Mouse (Mus musculus) stomach, embryonic 15.5 days (tissue): ENCODE measurements around the gene Cep128. TPM values are rescaled to one million over a fixed set of nuclear protein-coding genes. Genes with fewer than 3 reads are reported as not detected.

Experiments
- ATAC-seq: fragments of 200-750 bp; cut with Nextera tagmentation; 2 replicates; pipeline ENCODE4 v1.8.0; 2017; ENCODE audit warnings: low read depth, moderate number of reproducible peaks, moderate TSS enrichment; ENCODE audit not compliant: insufficient read depth, low FRiP score
- H3K27ac ChIP-seq: fragments of 300-500 bp; sonication (generic); 2 replicates; pipeline ENCODE4 v1.5.1; 2015; ENCODE audit warnings: mild to moderate bottlenecking, inconsistent platforms
- H3K27me3 ChIP-seq: fragments of 300-500 bp; sonication (generic); replicated peaks from 2 replicates; pipeline ENCODE4 v1.6.1; 2015; ENCODE audit warnings: inconsistent platforms
- H3K36me3 ChIP-seq: fragments of 300-500 bp; sonication (generic); 2 replicates; pipeline ENCODE4 v1.6.1; 2015; ENCODE audit warnings: inconsistent platforms
- H3K4me1 ChIP-seq: fragments of 300-500 bp; sonication (generic); 2 replicates; pipeline ENCODE4 v1.6.1; 2015; ENCODE audit warnings: inconsistent platforms
- H3K4me2 ChIP-seq: fragments of 300-500 bp; sonication (generic); 2 replicates; pipeline ENCODE4 v1.6.1; 2015; ENCODE audit warnings: mild to moderate bottlenecking, inconsistent platforms
- H3K4me3 ChIP-seq: fragments of 300-500 bp; sonication (generic); replicated peaks from 2 replicates; pipeline ENCODE4 v1.5.1; 2015; ENCODE audit warnings: inconsistent platforms
- H3K9ac ChIP-seq: fragments of 300-500 bp; sonication (generic); 2 replicates; pipeline ENCODE4 v1.6.1; 2015; ENCODE audit warnings: inconsistent platforms
- H3K9me3 ChIP-seq: fragments of 300-500 bp; sonication (generic); 2 replicates; pipeline ENCODE4 v1.6.1; 2016; ENCODE audit warnings: inconsistent platforms
- WGBS: fragments of 180-500 bp; shearing (Covaris S2); methylation state at CpG from one replicate; pipeline ENCODE4 v1.1.7; 2015; 5-methylcytosine and 5-hydroxymethylcytosine counted together
- polyA plus RNA-seq: library from polyadenylated mRNA; unstranded; fragments of >200 nt; fragmentation: Nextera tagmentation; extraction: Ambion mirVana; gene quantifications from 2 replicates; pipeline ENCODE4 v1.2.1, GENCODE M21; 2015

Gene Cep128
- polyA plus RNA-seq, 1 experiment from 2014 or later = 8.4 TPM

- ATAC-seq = no peak
- no peaks in the 10 kb centered on the region for H3K4me1 ChIP-seq
- H3K9me3 ChIP-seq = no peaks in the 10 kb centered on the region
- no peaks in the 10 kb centered on the region for H3K27me3 ChIP-seq
- H3K9ac ChIP-seq = no peak overlapping the region
- no peaks in the 10 kb centered on the region for H3K36me3 ChIP-seq
- H3K4me3 ChIP-seq = no peak overlapping the region
- WGBS = 88% methylated on average over 6 of the region's 6 CpGs
- no peak overlapping the region for H3K4me2 ChIP-seq
- H3K27ac ChIP-seq = no peak overlapping the region
Measured at GRCm38 (mm10) chr12:91254831-91255230, 129.4 kb downstream of the Cep128 start.

DNA sequence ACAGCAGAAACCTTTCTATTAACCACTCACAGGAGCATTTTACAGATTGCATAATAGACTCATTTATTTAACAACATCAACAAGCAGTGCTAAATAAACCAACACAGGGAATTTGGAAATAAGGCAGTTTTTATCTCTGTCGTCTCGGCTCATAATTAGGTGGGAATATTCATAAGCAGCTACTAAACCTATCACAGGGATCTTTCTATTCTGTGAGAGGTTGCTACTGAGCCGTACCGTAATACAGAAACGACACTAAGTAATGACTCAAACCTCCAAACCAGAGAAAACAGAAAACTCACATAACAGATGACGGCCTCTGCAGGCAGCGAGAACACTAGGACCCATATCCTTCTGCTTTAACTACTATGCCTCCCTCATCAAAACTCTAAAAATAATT, 163.6 kb downstream of the Cep128 start:
- Histone ChIP-seq H3K27me3 (no peaks in the 10 kb centered on the region), H3K4me3 (no peak overlapping the region), H3K9ac (no peak overlapping the region), H3K36me3 (no peaks in the 10 kb centered on the region), H3K27ac (no peak overlapping the region), H3K4me1 (no peaks in the 10 kb centered on the region), H3K9me3 (no peaks in the 10 kb centered on the region), H3K4me2 (no peak overlapping the region)
- ATAC-seq = no peak
- 93% methylated on average over 7 of the region's 7 CpGs for WGBS

DNA sequence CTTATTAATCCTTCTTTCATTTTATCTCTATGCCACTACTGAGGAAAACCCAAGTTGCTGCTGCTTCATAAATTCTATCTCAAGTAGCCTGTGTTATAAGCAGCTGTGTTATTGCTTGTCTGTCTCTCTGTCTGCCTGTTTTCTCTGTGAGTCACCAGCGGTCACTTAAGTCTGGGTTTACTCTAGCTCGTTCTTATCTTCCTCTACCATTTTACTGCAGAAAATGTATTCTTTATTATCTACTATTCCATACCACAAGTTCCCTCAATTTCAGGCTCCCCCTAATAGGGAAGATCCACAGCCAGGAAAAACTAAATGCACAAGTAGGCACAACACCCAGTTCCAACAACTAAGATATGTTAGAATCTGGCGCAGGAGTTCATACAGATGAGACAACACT, 178.7 kb downstream of the Cep128 start:
- H3K4me3 ChIP-seq = no peak overlapping the region
- H3K27me3 ChIP-seq = no peaks in the 10 kb centered on the region
- H3K36me3 ChIP-seq = no peaks in the 10 kb centered on the region
- no peak overlapping the region for H3K4me2 ChIP-seq
- WGBS = 58% methylated on average over 3 of the region's 3 CpGs
- H3K4me1 ChIP-seq = no peaks in the 10 kb centered on the region
- H3K27ac ChIP-seq = no peak overlapping the region
- ATAC-seq = no peak
- no peaks in the 10 kb centered on the region for H3K9me3 ChIP-seq
- no peak overlapping the region for H3K9ac ChIP-seq

DNA sequence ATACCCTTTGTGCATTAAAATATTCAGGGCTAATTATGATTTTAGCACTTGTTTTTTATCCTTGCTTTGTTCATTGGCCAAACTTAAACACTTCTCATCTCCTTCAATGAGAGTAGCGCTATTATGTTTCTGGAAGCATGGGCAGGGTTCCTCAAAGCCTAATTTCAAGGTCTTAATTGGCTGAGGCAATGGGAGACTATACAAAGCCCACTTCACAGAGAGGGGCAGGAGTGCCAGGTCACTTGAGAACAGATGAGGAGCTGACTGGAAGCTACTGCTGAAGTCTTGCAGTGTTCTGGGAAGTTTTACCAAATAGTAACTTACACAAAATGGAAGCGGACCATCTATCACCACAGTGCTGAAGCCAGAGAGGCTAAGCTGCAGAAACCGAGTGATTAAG, 179.9 kb downstream of the Cep128 start:
- Histone ChIP-seq H3K4me2 (no peak overlapping the region), H3K4me3 (no peak overlapping the region), H3K4me1 (no peaks in the 10 kb centered on the region), H3K27me3 (no peaks in the 10 kb centered on the region), H3K9ac (no peak overlapping the region), H3K9me3 (no peaks in the 10 kb centered on the region), H3K27ac (no peak overlapping the region), H3K36me3 (no peaks in the 10 kb centered on the region)
- 76% methylated on average over 3 of the region's 3 CpGs for WGBS
- no peak for ATAC-seq

GRCm38 (mm10) chr12:91202496-91202895, 181.7 kb downstream of the Cep128 start:
- Histone ChIP-seq H3K27me3 (no peaks in the 10 kb centered on the region), H3K4me2 (no peak overlapping the region), H3K4me3 (no peak overlapping the region), H3K27ac (no peak overlapping the region), H3K4me1 (no peaks in the 10 kb centered on the region), H3K9me3 (no peaks in the 10 kb centered on the region), H3K9ac (no peak overlapping the region), H3K36me3 (no peaks in the 10 kb centered on the region)
- 64% methylated on average over 1 of the region's 1 CpGs for WGBS
- ATAC-seq = no peak

DNA sequence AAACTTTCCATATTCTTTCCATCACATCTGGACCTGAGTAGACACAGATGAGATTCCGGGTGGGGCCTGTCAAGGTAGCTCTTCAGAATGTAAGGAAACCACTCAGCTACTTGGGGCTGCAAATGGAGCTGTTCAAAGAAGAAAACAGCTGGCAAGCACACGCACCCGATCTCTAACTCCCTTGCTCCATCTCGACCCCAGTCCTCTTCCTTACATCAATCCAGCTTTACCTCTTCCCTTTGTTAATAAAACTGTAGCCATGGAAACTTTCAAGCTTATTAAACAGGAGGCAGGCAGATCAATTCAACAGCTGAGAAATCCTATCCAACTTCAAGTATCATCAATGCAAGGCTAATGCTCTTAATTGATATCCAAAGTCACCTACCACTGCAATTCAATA, 195.1 kb downstream of the Cep128 start:
- no peak overlapping the region for H3K27ac ChIP-seq
- no peak overlapping the region for H3K4me3 ChIP-seq
- 61% methylated on average over 4 of the region's 4 CpGs for WGBS
- no peaks in the 10 kb centered on the region for H3K36me3 ChIP-seq
- H3K9me3 ChIP-seq = no peaks in the 10 kb centered on the region
- no peaks in the 10 kb centered on the region for H3K27me3 ChIP-seq
- H3K4me1 ChIP-seq = no peaks in the 10 kb centered on the region
- no peak for ATAC-seq
- no peak overlapping the region for H3K4me2 ChIP-seq
- H3K9ac ChIP-seq = no peak overlapping the region

DNA sequence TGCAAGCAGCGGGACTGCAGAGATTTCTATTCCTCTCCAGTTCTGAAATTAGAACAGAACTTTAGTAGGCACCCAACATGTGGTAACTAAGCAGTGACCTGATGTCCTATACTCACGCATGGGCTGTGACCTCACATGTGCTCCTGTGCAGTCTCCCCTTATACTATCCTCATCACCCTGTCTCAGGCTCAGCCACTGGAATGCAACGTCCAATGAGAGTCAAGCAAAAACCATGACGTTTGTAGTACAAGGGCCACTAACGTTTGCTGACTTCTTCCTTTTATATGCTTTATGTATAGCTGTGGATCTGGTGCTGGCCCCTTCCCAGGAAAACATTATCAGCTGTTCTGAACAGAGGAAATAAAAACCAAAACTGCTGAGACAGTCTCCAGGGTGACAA, 198.6 kb downstream of the Cep128 start:
- no peak overlapping the region for H3K9ac ChIP-seq
- no peaks in the 10 kb centered on the region for H3K9me3 ChIP-seq
- no peak for ATAC-seq
- H3K36me3 ChIP-seq = no peaks in the 10 kb centered on the region
- no peaks in the 10 kb centered on the region for H3K4me1 ChIP-seq
- H3K4me2 ChIP-seq = no peak overlapping the region
- WGBS = 66% methylated on average over 5 of the region's 5 CpGs
- no peak overlapping the region for H3K27ac ChIP-seq
- H3K27me3 ChIP-seq = no peaks in the 10 kb centered on the region
- H3K4me3 ChIP-seq = no peak overlapping the region

DNA sequence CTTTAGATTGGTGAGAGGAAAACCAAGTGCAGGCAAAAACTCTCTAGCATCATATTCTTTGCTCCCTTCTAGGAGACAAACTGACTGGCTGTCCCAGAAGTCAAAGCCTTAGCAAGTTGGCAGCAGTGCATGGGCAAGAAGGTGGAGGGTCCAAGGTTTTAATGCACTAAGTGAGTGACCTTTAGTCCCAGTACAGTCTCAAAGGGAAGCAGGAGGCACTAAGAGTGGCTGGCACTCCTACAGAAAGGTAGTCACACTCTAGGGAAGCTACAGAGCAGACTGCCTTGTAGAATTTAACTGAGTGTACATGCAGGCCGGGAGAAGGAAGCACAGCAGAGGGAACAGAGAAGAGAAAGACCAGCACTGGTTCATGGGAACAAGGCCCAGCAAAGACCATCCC, 199.6 kb downstream of the Cep128 start:
- H3K4me2 ChIP-seq = no peak overlapping the region
- no peak for ATAC-seq
- no peaks in the 10 kb centered on the region for H3K36me3 ChIP-seq
- no peaks in the 10 kb centered on the region for H3K9me3 ChIP-seq
- no peaks in the 10 kb centered on the region for H3K4me1 ChIP-seq
- H3K27me3 ChIP-seq = no peaks in the 10 kb centered on the region
- 87% methylated on average over 1 of the region's 1 CpGs for WGBS
- no peak overlapping the region for H3K9ac ChIP-seq
- no peak overlapping the region for H3K27ac ChIP-seq
- no peak overlapping the region for H3K4me3 ChIP-seq

DNA sequence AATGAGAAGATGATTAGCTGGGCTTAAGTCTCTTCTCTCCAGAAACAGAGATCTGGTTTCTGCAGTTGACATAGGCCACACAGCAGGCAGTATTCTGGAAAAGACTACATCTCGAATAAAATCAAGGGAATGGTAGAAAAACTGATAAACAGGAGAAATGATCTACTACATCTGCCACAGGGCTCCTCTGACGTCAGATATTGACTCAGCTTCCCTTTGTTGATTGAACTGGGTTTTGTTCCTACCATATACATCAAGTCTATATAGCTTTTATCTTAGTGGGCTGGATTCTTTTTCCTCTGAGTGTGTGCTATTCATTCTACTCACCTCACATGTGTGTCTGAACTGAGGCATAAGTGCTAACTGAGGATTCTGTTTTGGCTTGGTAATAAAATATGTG, 200.3 kb downstream of the Cep128 start:
- Histone ChIP-seq H3K9me3 (no peaks in the 10 kb centered on the region), H3K9ac (no peak overlapping the region), H3K4me1 (no peaks in the 10 kb centered on the region), H3K4me2 (no peak overlapping the region), H3K36me3 (no peaks in the 10 kb centered on the region), H3K27ac (no peak overlapping the region), H3K4me3 (no peak overlapping the region), H3K27me3 (no peaks in the 10 kb centered on the region)
- 43% methylated on average over 2 of the region's 2 CpGs for WGBS
- ATAC-seq = no peak

- no peak overlapping the region for H3K9ac ChIP-seq
- H3K4me1 ChIP-seq = no peaks in the 10 kb centered on the region
- no peaks in the 10 kb centered on the region for H3K36me3 ChIP-seq
- 78% methylated on average over 4 of the region's 4 CpGs for WGBS
- H3K27ac ChIP-seq = no peak overlapping the region
- no peak overlapping the region for H3K4me2 ChIP-seq
- H3K9me3 ChIP-seq = no peaks in the 10 kb centered on the region
- ATAC-seq = no peak
- H3K27me3 ChIP-seq = no peaks in the 10 kb centered on the region
- H3K4me3 ChIP-seq = no peak overlapping the region
Measured at GRCm38 (mm10) chr12:91183304-91183855, 200.8 kb downstream of the Cep128 start.

DNA sequence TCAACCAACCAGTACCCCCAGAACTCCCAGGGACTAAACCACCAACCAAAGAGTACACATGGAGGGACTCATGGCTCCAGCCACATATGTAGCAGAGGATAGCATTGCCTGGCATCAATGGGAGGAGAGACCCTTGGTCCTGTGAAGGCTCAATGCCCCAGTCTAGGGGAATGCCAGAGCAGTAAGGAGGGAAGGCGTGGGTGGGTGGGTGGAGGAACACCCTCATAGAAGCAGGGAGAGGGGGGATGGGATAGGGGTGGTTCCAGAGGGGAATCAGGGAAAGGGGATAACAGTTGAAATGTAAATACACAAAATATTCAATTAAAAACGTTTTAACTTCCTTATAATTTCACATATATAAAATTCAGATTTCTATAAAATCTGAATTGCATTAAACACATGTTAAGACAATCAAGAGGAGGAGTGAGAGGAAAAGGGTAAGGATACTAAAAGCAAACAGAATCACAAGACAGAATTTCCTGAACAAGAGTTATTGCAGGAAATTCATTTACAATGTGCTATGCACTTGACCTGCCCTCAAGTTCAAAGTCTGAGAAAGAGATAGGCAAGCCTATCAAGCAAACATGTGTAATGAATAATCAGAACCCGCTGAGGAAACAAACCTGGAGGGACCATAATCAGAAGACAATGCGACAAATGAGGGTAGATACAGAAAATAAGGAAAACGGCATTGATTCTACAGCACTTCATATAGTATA, 207.2 kb downstream of the Cep128 start:
- H3K27me3 ChIP-seq = no peaks in the 10 kb centered on the region
- H3K27ac ChIP-seq = no peak overlapping the region
- no peaks in the 10 kb centered on the region for H3K4me1 ChIP-seq
- no peak overlapping the region for H3K4me2 ChIP-seq
- 62% methylated on average over 5 of the region's 5 CpGs for WGBS
- H3K36me3 ChIP-seq = no peaks in the 10 kb centered on the region
- H3K9ac ChIP-seq = no peak overlapping the region
- H3K9me3 ChIP-seq = no peaks in the 10 kb centered on the region
- H3K4me3 ChIP-seq = no peak overlapping the region
- no peak for ATAC-seq

DNA sequence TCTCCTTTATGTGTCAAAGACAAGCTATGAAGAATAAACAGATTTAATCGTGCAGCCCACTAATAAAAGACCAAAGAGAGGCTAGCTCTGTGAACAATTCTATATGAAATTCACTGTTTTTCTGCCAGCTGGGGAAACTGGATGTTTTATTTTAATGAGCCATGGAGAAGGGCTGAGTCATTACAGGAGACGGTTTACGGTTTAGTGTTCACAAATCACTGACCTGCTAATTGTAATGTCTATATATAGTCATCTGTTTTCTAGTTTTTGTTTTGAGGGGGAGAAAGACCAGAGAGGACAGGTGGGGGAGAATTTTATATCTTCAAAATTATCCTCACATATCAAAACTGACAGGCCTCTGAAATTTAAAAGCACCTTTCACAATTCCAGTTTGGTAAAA, 212.6 kb downstream of the Cep128 start:
- H3K27me3 ChIP-seq = no peaks in the 10 kb centered on the region

More for the DNA sequence above, 212.6 kb downstream of the Cep128 start:
- no peak overlapping the region for H3K9ac ChIP-seq
- ATAC-seq = no peak
- H3K36me3 ChIP-seq = no peaks in the 10 kb centered on the region
- H3K4me3 ChIP-seq = no peak overlapping the region
- H3K4me1 ChIP-seq = no peaks in the 10 kb centered on the region
- H3K27ac ChIP-seq = no peak overlapping the region
- no peak overlapping the region for H3K4me2 ChIP-seq
- 65% methylated on average over 3 of the region's 3 CpGs for WGBS
- no peaks in the 10 kb centered on the region for H3K9me3 ChIP-seq
